Mouse (Mus musculus): ENCODE results near the gene Polr1e. TPM values are rescaled to one million over a fixed set of nuclear protein-coding genes. Genes with fewer than 3 reads are reported as not detected.
"Not testable (repeated sequence)": the region's sequence is repeated elsewhere in the genome, so short reads cannot be mapped to it uniquely, and the experiment has no call there.

Gene Polr1e
- total RNA-seq, 2 experiments from 2014 or later: 19.9 to 20.1 TPM

- DNase-seq (ENCODE audit: low spot score in 2 of 2): no peak
Measured at GRCm38 (mm10) chr4:45000001-45000400, 18.4 kb upstream of the Polr1e start.

- DNase-seq (ENCODE audit: low spot score in 2 of 2): no peak
Measured at GRCm38 (mm10) chr4:45005452-45005851, 12.9 kb upstream of the Polr1e start.

GRCm38 (mm10) chr4:45010806-45011415 lies 7.5 kb upstream of the Polr1e start:
- no peak for DNase-seq (ENCODE audit: low spot score in 2 of 2)

- peak; percentile 47 to 52 for DNase-seq (ENCODE audit: low spot score in 2 of 2)
Measured at GRCm38 (mm10) chr4:45011581-45012104, 6.7 kb upstream of the Polr1e start.

GRCm38 (mm10) chr4:45012105-45012975 lies 6.0 kb upstream of the Polr1e start, which contains the start of gene Zbtb5:
Zbtb5 (minus strand) TSS chr4:45012412.
- peak; percentile 87 to 98 for DNase-seq (ENCODE audit: low spot score in 2 of 2)

GRCm38 (mm10) chr4:45013031-45013431 lies 5.4 kb upstream of the Polr1e start:
- DNase-seq (ENCODE audit: low spot score in 2 of 2): no peak

- no peak for DNase-seq (ENCODE audit: low spot score in 2 of 2)
Measured at GRCm38 (mm10) chr4:45013537-45013936, 4.8 kb upstream of the Polr1e start.

GRCm38 (mm10) chr4:45015615-45016014 lies 2.8 kb upstream of the Polr1e start:
- DNase-seq (ENCODE audit: low spot score in 2 of 2): no peak

- DNase-seq (ENCODE audit: low spot score in 2 of 2): no peak
Measured at GRCm38 (mm10) chr4:45019009-45019408, 626 bp downstream of the Polr1e start.

GRCm38 (mm10) chr4:45026459-45026858 lies 8.1 kb downstream of the Polr1e start:
- DNase-seq (ENCODE audit: low spot score in 2 of 2): no peak

- no peak for DNase-seq (ENCODE audit: low spot score in 2 of 2)
Measured at GRCm38 (mm10) chr4:45032586-45032985, 14.2 kb downstream of the Polr1e start.

GRCm38 (mm10) chr4:45034693-45035628 lies 16.6 kb downstream of the Polr1e start:
- DNase-seq (ENCODE audit: low spot score in 2 of 2): no peak

GRCm38 (mm10) chr4:45036048-45036447 lies 17.7 kb downstream of the Polr1e start:
- DNase-seq (ENCODE audit: low spot score in 2 of 2): no peak

GRCm38 (mm10) chr4:45036571-45036970 lies 18.2 kb downstream of the Polr1e start:
- no peak for DNase-seq (ENCODE audit: low spot score in 2 of 2)

- no peak for DNase-seq (ENCODE audit: low spot score in 2 of 2)
Measured at GRCm38 (mm10) chr4:45037455-45038410, 19.4 kb downstream of the Polr1e start.

GRCm38 (mm10) chr4:45038879-45039278 lies 20.5 kb downstream of the Polr1e start:
- DNase-seq (ENCODE audit: low spot score in 2 of 2): not testable (repeated sequence)

- not testable (repeated sequence) for DNase-seq (ENCODE audit: low spot score in 2 of 2)
Measured at GRCm38 (mm10) chr4:45039546-45039945, 21.2 kb downstream of the Polr1e start.

- no peak for DNase-seq (ENCODE audit: low spot score in 2 of 2)
Measured at GRCm38 (mm10) chr4:45040795-45041194, 22.4 kb downstream of the Polr1e start.

- no peak for DNase-seq (ENCODE audit: low spot score in 2 of 2)
Measured at GRCm38 (mm10) chr4:45046679-45047078, 28.3 kb downstream of the Polr1e start.

All from adrenal gland, postnatal 4 days (tissue).